Mouse (Mus musculus): ENCODE measurements around the gene Lamc2. TPM values are rescaled to one million over a fixed set of nuclear protein-coding genes. Genes with fewer than 3 reads are reported as not detected.

Gene Lamc2
- total RNA-seq, 2 experiments from 2014 or later: 2.8 to 6.2 TPM

- DNase-seq (ENCODE audit: low spot score in 2 of 2): no peak
- intact Hi-C loops (cut with DNase I): loop anchor here (5.0 kb wide), 1 partner anchor 282 kb away; no protein-coding TSS in a partner anchor
Measured at GRCm38 (mm10) chr1:153104804-153105203, 81.4 kb downstream of the Lamc2 start.

- DNase-seq (ENCODE audit: low spot score in 2 of 2): no peak
- intact Hi-C loops (cut with DNase I): loop anchor here (5.0 kb wide), 1 partner anchor 284 kb away; no protein-coding TSS in a partner anchor
Measured at GRCm38 (mm10) chr1:153103186-153103554, 83.1 kb downstream of the Lamc2 start.

DNA sequence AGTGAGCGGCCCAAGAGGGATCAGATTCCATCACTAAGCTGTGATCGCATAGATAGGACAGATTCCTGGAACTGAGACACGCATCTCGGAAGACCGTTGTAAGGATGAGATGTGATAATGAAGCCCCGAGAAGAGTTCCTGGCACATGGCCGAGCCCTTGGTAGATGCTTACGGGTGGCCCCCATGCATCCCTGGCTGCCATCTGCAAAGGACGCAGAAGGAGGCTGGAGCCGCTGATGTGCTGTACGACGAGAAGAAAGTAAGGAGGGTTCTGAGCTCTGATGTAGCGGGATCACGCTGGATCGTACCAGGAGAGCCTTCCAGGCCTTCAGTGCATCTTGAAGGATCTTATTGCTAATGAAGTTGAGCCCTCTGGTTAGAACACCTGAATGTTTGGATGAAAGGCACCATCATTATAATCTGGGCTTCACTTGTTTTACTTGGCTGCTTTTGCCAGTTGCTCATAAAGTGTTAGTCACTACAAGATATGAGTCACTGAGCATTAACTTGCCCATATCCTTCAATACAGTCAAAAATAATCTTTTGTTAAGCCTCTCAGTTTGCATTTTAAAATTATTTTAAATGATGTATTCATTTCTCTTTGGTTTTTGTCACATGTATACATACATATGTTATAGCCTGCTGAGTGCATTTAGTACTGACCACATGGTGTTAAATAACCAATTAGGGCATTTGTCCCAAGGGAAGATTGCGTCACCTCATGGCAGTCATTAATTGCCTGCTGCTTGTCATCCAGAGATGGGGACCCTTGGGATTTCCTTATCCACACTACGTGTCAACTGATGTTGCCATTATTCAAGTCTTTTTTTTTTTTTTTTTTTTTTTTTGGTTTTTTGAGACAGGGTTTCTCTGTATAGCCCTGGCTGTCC lies 83.7 kb downstream of the Lamc2 start:
- intact Hi-C loops (cut with DNase I): loop anchor here (5.0 kb wide), 1 partner anchor 285 kb away; no protein-coding TSS in a partner anchor
- no peak for DNase-seq (ENCODE audit: low spot score in 2 of 2)

DNA sequence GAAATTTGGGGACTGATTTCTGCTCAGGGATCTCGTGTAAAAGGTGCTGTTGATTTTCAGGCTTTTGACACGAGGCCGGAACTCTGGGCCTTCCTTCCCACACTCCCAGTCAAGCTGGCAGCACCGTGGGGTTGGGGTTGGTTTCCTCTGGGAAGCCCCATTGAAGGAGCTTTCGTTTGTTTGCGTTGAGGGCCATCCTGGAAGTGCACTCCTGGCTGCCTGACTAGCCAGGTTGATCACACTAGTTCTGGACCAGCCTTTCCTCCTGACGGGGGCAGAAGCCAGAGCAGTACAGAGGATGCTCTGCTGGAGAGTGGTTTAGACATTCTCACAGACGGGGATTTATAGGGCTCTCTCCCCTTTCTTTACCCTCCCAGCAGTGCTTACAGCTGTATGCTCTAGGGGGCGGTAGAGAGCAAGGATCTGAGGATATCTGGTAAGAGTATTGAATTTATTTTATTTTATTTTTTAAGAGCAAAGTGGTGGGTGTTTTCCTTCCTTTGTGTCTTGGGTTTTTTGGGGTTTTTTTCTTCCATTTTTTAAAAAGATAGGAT lies 84.8 kb downstream of the Lamc2 start:
- intact Hi-C loops (cut with DNase I): loop anchor here (5.0 kb wide), 1 partner anchor 286 kb away; no protein-coding TSS in a partner anchor
- DNase-seq (ENCODE audit: low spot score in 2 of 2): peak; percentile 51 to 55

DNA sequence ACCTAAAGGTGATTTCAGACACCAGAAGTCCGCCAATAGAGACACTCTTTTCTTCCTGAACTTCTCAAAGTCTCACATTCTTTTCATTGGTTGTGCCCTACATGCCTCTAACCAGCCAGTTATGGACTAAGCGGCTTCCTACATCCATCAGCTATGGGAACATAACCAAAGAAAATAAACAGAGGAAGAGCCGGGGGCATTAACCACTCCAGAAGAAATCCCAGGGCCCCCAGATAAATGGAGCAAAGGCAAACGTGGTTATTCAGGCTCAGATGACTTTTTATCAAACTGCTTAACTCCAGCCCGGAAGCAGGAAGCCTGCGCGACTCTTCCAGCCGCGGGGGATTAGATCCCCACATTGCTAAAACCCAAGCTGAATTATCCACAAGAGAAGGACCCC lies 85.3 kb downstream of the Lamc2 start:
- intact Hi-C loops (cut with DNase I): loop anchor here (5.0 kb wide), 1 partner anchor 286 kb away; no protein-coding TSS in a partner anchor
- no peak for DNase-seq (ENCODE audit: low spot score in 2 of 2)

DNA sequence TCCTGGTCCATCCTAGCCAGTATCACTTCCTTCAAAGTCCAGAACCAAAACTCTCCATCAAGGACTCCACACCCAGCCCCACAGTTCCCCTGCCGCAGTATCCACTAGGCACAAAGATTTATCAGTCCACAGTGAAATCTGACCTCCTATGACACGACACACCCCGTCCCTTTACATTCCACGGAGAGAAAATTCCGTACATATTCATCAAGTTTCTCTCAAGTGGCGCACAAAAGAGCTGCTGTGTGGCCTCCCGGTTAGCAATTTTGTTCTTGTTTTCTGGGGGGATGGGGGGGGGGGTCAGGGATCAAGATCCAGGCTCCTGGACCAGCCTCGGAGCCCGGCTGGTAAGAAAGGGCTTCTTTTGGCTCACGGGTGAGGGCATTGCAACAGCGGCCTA lies 87.7 kb downstream of the Lamc2 start:
- intact Hi-C loops (cut with DNase I): no loop called here
- DNase-seq (ENCODE audit: low spot score in 2 of 2): no peak

GRCm38 (mm10) chr1:153097017-153097675 lies 89.1 kb downstream of the Lamc2 start:
- DNase-seq (ENCODE audit: low spot score in 2 of 2): no peak
- intact Hi-C loops (cut with DNase I): no loop called here

DNA sequence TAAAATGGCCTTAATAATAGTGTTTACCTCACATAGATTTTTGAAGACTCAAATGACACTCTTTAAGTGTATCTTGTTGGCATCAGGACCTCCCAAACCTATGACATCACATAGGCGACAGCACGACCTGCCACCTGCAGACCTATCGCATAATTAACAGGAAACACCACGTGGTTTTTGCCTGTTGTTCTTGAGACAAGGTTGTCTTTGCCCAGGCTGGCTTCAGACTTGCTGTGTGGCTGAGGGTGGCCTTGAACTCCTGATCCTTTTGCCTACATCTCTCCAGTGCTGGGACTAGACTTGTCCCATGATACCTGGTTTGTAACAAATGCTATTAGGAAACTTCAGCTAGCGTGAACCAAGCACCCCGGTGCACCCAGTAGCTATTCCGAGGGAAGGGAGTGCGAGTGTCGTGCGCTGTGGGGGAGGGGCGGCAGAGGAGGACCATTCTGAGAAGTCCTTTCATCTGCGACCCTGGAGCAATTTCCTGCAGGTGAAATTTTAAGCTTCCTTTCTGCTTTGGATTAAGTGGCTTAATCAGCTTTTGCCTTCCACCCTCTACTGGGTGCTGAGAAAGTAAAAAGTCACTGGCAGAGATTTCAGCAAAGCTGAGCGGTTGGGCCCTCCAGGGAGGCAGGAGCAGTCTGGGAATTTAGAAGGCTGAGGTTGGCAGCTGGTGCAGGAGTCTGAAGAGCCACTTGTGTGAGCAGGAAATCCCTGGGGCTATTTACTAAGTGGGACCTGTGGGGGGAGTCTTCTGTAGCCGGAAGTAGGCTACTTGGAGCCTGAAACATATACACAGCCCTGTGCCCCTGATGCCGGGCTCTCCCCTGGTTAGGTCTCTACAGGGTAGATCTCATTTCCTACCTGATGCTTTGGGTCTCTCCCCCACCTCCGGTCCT lies 90.2 kb downstream of the Lamc2 start:
- intact Hi-C loops (cut with DNase I): no loop called here
- no peak for DNase-seq (ENCODE audit: low spot score in 2 of 2)

DNA sequence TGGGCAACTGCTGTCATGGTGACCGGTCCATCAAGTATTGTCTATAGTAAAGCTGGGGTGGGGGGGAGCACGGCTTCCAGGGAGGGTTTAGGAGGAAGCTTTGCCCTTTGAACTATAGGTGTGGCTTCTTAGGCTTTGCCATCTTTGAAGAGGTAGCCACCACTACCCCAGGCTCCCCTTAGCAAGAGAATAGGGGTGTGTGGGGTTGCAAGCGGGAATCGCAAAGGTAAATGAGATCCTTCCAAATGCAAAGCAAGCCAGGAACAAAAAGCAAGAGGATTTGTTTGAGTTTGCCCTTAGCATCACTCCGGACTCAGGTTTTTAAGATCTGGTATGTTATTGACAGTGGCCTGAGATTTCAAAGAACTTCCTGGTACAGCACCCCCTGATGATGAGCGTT lies 90.9 kb downstream of the Lamc2 start:
- intact Hi-C loops (cut with DNase I): no loop called here
- DNase-seq (ENCODE audit: low spot score in 2 of 2): no peak

DNA sequence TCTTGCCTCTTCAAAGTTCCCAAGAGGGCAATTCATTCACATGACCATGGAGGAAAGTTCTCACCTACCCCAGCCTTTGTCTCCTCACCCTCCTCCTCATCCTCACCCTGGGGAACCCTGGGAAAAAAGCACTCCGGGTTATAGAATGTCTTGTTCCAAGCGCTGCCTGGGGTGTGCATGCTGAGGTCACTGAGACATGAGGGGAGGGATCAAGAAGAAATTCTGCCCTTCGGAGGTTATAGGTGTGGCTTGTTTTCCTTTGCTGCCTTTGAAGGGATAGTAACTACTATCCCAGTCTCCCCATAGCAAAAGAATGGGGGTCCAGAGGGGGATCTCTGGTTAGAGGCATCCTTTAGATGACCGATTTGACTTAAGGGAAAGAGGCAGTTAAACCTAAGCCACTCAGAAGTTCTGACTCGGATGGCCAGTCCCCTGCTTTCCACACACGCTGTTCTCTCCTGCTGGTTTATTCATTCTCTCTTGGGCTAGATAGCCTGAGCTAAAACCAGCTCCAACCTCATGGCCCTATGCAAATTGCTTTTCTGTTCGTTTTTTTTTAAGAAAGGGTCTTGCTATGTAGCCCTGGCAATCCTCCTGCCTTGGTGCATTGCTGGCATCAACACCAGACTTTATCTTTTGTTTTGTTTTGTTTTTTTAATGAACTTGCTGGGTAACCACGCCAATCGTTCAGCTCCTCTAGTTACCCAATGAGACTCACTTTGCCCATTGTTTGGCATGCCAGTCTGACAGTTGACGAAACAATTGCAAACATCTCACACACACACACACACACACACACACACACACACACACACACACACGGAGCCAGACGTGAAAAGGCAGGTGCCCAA lies 91.8 kb downstream of the Lamc2 start:
- intact Hi-C loops (cut with DNase I): no loop called here
- DNase-seq (ENCODE audit: low spot score in 2 of 2): no peak

- DNase-seq (ENCODE audit: low spot score in 2 of 2): no peak
- intact Hi-C loops (cut with DNase I): no loop called here
Measured at GRCm38 (mm10) chr1:153093581-153093980, 92.7 kb downstream of the Lamc2 start.

DNA sequence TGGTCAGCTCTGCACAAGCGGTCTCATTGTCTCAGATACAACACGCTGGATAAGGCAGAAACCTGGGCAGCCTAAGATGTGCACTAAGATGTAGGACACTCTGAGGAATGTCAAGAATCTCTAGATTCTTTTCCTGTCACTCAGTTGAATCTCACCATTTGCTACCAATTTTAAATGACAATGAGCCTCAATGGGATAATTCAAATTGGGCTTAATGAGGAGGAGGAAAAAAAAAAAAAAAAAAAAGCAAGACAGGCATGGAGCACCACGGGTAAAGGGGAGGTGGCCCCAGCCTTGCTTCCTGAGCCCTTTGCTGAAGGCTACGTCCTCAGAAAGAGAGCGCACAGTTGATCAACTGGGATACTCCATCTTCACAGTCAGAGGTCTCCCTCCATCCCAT lies 93.1 kb downstream of the Lamc2 start:
- no peak for DNase-seq (ENCODE audit: low spot score in 2 of 2)
- intact Hi-C loops (cut with DNase I): no loop called here

DNA sequence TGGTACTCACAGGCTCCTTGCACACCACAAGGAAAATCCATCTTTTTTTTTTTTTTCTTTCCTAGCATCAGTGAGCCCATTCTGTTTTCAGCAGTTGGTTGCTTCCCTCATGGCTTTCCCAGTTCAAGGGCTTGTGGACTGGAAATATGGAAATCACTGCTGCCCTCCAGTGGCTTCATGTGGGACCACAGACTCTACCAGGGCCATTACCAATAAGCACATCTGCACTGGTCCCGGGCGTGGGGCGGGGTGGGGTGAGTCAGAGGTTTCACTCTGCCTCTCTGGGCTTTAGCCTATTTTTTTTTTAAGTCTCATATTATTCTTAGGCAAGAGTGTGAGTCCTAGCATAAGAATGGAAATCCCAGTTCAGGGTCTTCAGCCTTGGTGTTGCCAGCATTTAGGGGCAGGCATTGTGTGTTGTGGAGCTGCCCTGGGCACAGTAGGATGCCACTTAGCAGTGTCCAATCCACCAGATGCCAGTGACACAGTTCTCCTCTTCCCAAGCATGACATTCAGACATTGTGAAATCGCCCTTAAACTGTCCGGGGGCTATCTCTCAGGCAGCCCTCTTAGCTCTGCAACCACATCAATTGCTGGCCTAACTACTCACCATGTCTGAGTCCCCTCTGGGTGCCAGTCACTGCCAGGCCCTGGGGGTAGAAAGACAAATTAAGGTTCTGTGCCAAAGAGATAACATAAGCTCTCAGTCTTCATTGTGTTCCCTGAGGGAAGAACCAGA lies 93.8 kb downstream of the Lamc2 start:
- DNase-seq (ENCODE audit: low spot score in 2 of 2): peak; percentile 80 to 84
- intact Hi-C loops (cut with DNase I): no loop called here

- intact Hi-C loops (cut with DNase I): no loop called here
- DNase-seq (ENCODE audit: low spot score in 2 of 2): no peak
Measured at GRCm38 (mm10) chr1:153091438-153092236, 94.6 kb downstream of the Lamc2 start.

DNA sequence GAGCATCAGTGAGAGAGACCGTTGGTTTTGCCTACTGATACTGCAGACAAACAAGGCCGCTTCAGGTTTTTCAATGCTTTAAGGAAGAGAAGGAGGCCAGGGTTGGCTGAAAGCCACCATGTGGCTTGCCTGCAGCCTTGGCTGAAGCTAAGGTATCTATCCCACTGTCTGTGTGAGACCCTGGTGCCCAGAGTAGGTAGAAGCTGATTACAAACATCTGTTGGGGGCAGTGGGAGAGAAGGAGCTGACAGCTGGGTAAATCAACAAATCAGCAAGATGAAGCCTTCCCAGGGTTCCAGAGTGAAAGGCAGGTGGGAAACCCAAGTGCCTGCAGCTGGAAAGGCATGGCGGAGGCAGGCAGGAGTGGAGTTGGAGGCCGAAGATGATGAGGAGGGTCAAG lies 95.4 kb downstream of the Lamc2 start:
- intact Hi-C loops (cut with DNase I): no loop called here
- no peak for DNase-seq (ENCODE audit: low spot score in 2 of 2)

GRCm38 (mm10) chr1:153090081-153090480 lies 96.2 kb downstream of the Lamc2 start:
- no peak for DNase-seq (ENCODE audit: low spot score in 2 of 2)
- intact Hi-C loops (cut with DNase I): no loop called here

- intact Hi-C loops (cut with DNase I): loop anchor here (5.0 kb wide), 1 partner anchor 130 kb away; no protein-coding TSS in a partner anchor
- DNase-seq (ENCODE audit: low spot score in 2 of 2): no peak
Measured at GRCm38 (mm10) chr1:153087771-153088170, 98.5 kb downstream of the Lamc2 start.

Data from left cerebral cortex, postnatal 14 days (tissue).